Mouse (Mus musculus) 3134 (cell line): ENCODE results near the gene Sly.
"Not testable (repeated sequence)": the region's sequence is repeated elsewhere in the genome, so short reads cannot be mapped to it uniquely, and the experiment has no call there.

Source experiments
- DNase-seq: peaks from one replicate; pipeline ENCODE4 v3.0.0-alpha.2; 2011; ENCODE audit warnings: low spot score; ENCODE audit not compliant: insufficient read length; ENCODE audit errors: extremely low read depth

Gene Sly

GRCm38 (mm10) chrY:57186888-57187287 lies at the start of gene Sly:
Gene Sly, plus strand, starts transcription at chrY:57187188.
- not testable (repeated sequence) for DNase-seq
